Mouse (Mus musculus) myocyte (in vitro differentiated cells): ENCODE data around the gene Fn3k.

ENCODE experiments used
- CEBPB ChIP-seq: IDR thresholded peaks from 2 replicates; pipeline ENCODE4 v1.6.1; 2011; ENCODE audit warnings: mild to moderate bottlenecking, moderate library complexity; ENCODE audit not compliant: poor library complexity, insufficient read depth, severe bottlenecking
- E2F4 ChIP-seq: IDR thresholded peaks from one replicate; pipeline ENCODE4 v1.6.1; 2011; ENCODE audit warnings: mild to moderate bottlenecking, control low read depth, moderate library complexity; ENCODE audit not compliant: insufficient read depth
- MYOG ChIP-seq, 3 experiments: IDR thresholded peaks; one replicate each; pipeline ENCODE4 v1.6.1; 2011; ENCODE audit warnings: control low read depth in 2 of 3, low read depth in 2 of 3, mild to moderate bottlenecking in 2 of 3; ENCODE audit not compliant: insufficient read length in 2 of 3, control insufficient read depth in 1 of 3, insufficient read depth in 1 of 3
- POLR2A ChIP-seq: IDR thresholded peaks from one replicate; pipeline ENCODE4 v1.6.1; 2011; ENCODE audit warnings: low read depth, mild to moderate bottlenecking, control low read depth, moderate library complexity; ENCODE audit not compliant: insufficient read length
- POLR2AphosphoS2 ChIP-seq: IDR thresholded peaks from one replicate; pipeline ENCODE4 v1.6.1; 2011; ENCODE audit warnings: low read depth, control low read depth; ENCODE audit not compliant: insufficient read length
- TCF3 ChIP-seq: IDR thresholded peaks from one replicate; pipeline ENCODE4 v1.6.1; 2011; ENCODE audit warnings: low read depth, control low read depth; ENCODE audit not compliant: insufficient read length
- USF1 ChIP-seq: IDR thresholded peaks from one replicate; pipeline ENCODE4 v1.6.1; 2011; ENCODE audit warnings: low read depth, mild to moderate bottlenecking, control low read depth, moderate library complexity

DNA sequence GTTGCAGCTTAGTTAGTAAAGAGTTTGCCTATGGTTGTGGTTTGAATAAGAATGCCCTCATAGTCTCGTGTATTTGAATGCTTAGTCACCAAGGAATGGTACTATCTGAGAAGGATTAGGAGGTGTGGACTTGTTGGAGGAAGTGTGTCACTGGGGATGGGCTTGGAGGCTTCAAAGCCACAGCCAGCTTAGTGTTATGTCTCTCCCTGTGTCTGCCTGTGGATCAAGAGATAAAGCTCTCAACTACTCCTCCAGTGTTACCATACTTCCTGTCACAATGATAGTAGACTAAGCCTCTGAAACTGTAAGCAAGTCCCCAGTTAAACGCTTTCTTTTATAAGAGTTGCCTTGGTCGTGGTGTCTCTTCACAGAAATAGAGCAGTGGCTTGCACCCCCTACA lies 43.9 kb upstream of the Fn3k start:
- TF ChIP-seq MYOG (IDR thresholded peaks at IDR 0.05; ENCODE audit: control insufficient read depth in 1 of 3, insufficient read depth in 1 of 3, insufficient read length in 2 of 3, low read depth in 2 of 3) (no peak), POLR2AphosphoS2 (no peak), USF1 (no peak), TCF3 (no peak), POLR2A (no peak), E2F4 (no peak), CEBPB (no peak)
